Mouse (Mus musculus) intestine, postnatal 0 days (tissue): ENCODE data around the gene Smoc2. TPM values are rescaled to one million over a fixed set of nuclear protein-coding genes. Genes with fewer than 3 reads are reported as not detected.

ENCODE experiments used
- ATAC-seq: fragments of 200-750 bp; cut with Nextera tagmentation; 2 replicates; pipeline ENCODE4 v1.8.0; 2017; ENCODE audit warnings: mild to moderate bottlenecking, moderate TSS enrichment, moderate library complexity
- H3K27ac ChIP-seq: fragments of 300-500 bp; sonication (generic); 2 replicates; pipeline ENCODE4 v1.5.1; 2014; ENCODE audit warnings: mild to moderate bottlenecking, low read depth, low read length, moderate library complexity
- H3K27me3 ChIP-seq: fragments of 300-500 bp; sonication (generic); replicated peaks from 2 replicates; pipeline ENCODE4 v1.6.1; 2014; ENCODE audit warnings: low read length, mixed read lengths; ENCODE audit not compliant: control insufficient read depth, insufficient read depth
- H3K36me3 ChIP-seq: fragments of 300-500 bp; sonication (generic); 2 replicates; pipeline ENCODE4 v1.6.1; 2014; ENCODE audit warnings: mild to moderate bottlenecking, moderate library complexity; ENCODE audit not compliant: control insufficient read depth, insufficient read depth
- H3K4me1 ChIP-seq: fragments of 300-500 bp; sonication (generic); replicated peaks from 2 replicates; pipeline ENCODE4 v1.6.1; 2014; ENCODE audit warnings: antibody characterized with exemption, low read length, mixed read lengths; ENCODE audit not compliant: control insufficient read depth, insufficient read depth
- H3K4me2 ChIP-seq: fragments of 300-500 bp; sonication (generic); replicated peaks from 2 replicates; pipeline ENCODE4 v1.6.1; 2014; ENCODE audit warnings: low read depth, mild to moderate bottlenecking, moderate library complexity
- H3K4me3 ChIP-seq: fragments of 300-500 bp; sonication (generic); 2 replicates; pipeline ENCODE4 v1.5.1; 2014; ENCODE audit warnings: low read depth, low read length
- H3K9ac ChIP-seq: fragments of 300-500 bp; sonication (generic); 2 replicates; pipeline ENCODE4 v1.6.1; 2014; ENCODE audit warnings: mild to moderate bottlenecking, low read depth, low read length
- H3K9me3 ChIP-seq: fragments of 300-500 bp; sonication (generic); 2 replicates; pipeline ENCODE4 v1.6.1; 2016; ENCODE audit warnings: mixed run types; ENCODE audit not compliant: control insufficient read depth
- CTCF ChIP-seq: sonication (generic); IDR thresholded peaks from 2 replicates; pipeline ENCODE4 v1.5.1; 2016; ENCODE audit warnings: low read depth, mild to moderate bottlenecking, control low read depth, antibody characterized with exemption, moderate library complexity
- WGBS: fragments of 180-500 bp; shearing (Covaris S2); extraction: QIAGEN DNeasy Blood & Tissue Kit; methylation state at CpG from one replicate; pipeline ENCODE4 v1.1.7; 2014; 5-methylcytosine and 5-hydroxymethylcytosine counted together
- polyA plus RNA-seq: library from polyadenylated mRNA; unstranded; fragments of >200 nt; fragmentation: Nextera tagmentation; extraction: Ambion mirVana; gene quantifications from 2 replicates; pipeline ENCODE4 v1.2.1, GENCODE M21; 2015

Smoc2 gene
- polyA plus RNA-seq, 1 experiment from 2014 or later, result 62.7 TPM

GRCm38 (mm10) chr17:14372324-14373145 is 93.2 kb downstream of the Smoc2 start:
- no peak for TF ChIP-seq CTCF
- Histone ChIP-seq H3K27ac (no peak overlapping the region), H3K9ac (no peak overlapping the region), H3K9me3 (no peaks in the 10 kb centered on the region), H3K4me2 (no peak overlapping the region), H3K36me3 (no peaks in the 10 kb centered on the region), H3K4me3 (no peak overlapping the region), H3K27me3 (no peaks in the 10 kb centered on the region), H3K4me1 (no peaks in the 10 kb centered on the region)
- ATAC-seq, result no peak
- 78% methylated on average over 25 of the region's 25 CpGs for WGBS

GRCm38 (mm10) chr17:14378692-14379446 is 99.6 kb downstream of the Smoc2 start:
- Histone ChIP-seq H3K9ac (no peak overlapping the region), H3K4me2 (no peak overlapping the region), H3K4me3 (no peak overlapping the region), H3K27ac (no peak overlapping the region), H3K36me3 (no peaks in the 10 kb centered on the region), H3K27me3 (no peaks in the 10 kb centered on the region), H3K9me3 (no peaks in the 10 kb centered on the region), H3K4me1 (no peaks in the 10 kb centered on the region)
- WGBS, result 60% methylated on average over 17 of the region's 17 CpGs
- ATAC-seq, result no peak
- no peak for TF ChIP-seq CTCF

GRCm38 (mm10) chr17:14379518-14379917 is 100.2 kb downstream of the Smoc2 start:
- ATAC-seq, result no peak
- H3K9ac ChIP-seq, result no peak overlapping the region
- WGBS, result 63% methylated on average over 2 of the region's 2 CpGs
- H3K4me3 ChIP-seq, result no peak overlapping the region
- no peaks in the 10 kb centered on the region for H3K4me1 ChIP-seq
- H3K4me2 ChIP-seq, result no peak overlapping the region
- no peaks in the 10 kb centered on the region for H3K9me3 ChIP-seq
- no peak overlapping the region for H3K27ac ChIP-seq
- H3K36me3 ChIP-seq, result no peaks in the 10 kb centered on the region
- no peaks in the 10 kb centered on the region for H3K27me3 ChIP-seq
- TF ChIP-seq CTCF, result no peak

GRCm38 (mm10) chr17:14379966-14380365 is 100.7 kb downstream of the Smoc2 start:
- H3K9me3 ChIP-seq, result no peaks in the 10 kb centered on the region
- no peaks in the 10 kb centered on the region for H3K4me1 ChIP-seq
- TF ChIP-seq CTCF, result no peak
- 82% methylated on average over 3 of the region's 3 CpGs for WGBS
- no peak overlapping the region for H3K4me3 ChIP-seq
- ATAC-seq, result no peak
- no peaks in the 10 kb centered on the region for H3K36me3 ChIP-seq
- no peak overlapping the region for H3K4me2 ChIP-seq
- no peaks in the 10 kb centered on the region for H3K27me3 ChIP-seq
- H3K27ac ChIP-seq, result no peak overlapping the region
- H3K9ac ChIP-seq, result no peak overlapping the region

GRCm38 (mm10) chr17:14380526-14380925 is 101.2 kb downstream of the Smoc2 start:
- H3K4me2 ChIP-seq, result no peak overlapping the region
- no peak overlapping the region for H3K4me3 ChIP-seq
- H3K9me3 ChIP-seq, result no peaks in the 10 kb centered on the region
- H3K4me1 ChIP-seq, result no peaks in the 10 kb centered on the region
- no peak overlapping the region for H3K27ac ChIP-seq
- no peaks in the 10 kb centered on the region for H3K27me3 ChIP-seq
- H3K9ac ChIP-seq, result no peak overlapping the region
- 64% methylated on average over 12 of the region's 12 CpGs for WGBS
- no peak for TF ChIP-seq CTCF
- H3K36me3 ChIP-seq, result no peaks in the 10 kb centered on the region
- ATAC-seq, result no peak

GRCm38 (mm10) chr17:14381482-14381881 is 102.2 kb downstream of the Smoc2 start:
- Histone ChIP-seq H3K9me3 (no peaks in the 10 kb centered on the region), H3K27ac (no peak overlapping the region), H3K9ac (no peak overlapping the region), H3K4me3 (no peak overlapping the region), H3K27me3 (no peaks in the 10 kb centered on the region), H3K36me3 (no peaks in the 10 kb centered on the region), H3K4me2 (no peak overlapping the region), H3K4me1 (no peaks in the 10 kb centered on the region)
- ATAC-seq, result no peak
- TF ChIP-seq CTCF, result no peak
- 43% methylated on average over 7 of the region's 7 CpGs for WGBS
